Mouse (Mus musculus): ENCODE measurements around the gene Btrc.
"Not testable (repeated sequence)": the region's sequence is repeated elsewhere in the genome, so short reads cannot be mapped to it uniquely, and the experiment has no call there.

Btrc gene

DNA sequence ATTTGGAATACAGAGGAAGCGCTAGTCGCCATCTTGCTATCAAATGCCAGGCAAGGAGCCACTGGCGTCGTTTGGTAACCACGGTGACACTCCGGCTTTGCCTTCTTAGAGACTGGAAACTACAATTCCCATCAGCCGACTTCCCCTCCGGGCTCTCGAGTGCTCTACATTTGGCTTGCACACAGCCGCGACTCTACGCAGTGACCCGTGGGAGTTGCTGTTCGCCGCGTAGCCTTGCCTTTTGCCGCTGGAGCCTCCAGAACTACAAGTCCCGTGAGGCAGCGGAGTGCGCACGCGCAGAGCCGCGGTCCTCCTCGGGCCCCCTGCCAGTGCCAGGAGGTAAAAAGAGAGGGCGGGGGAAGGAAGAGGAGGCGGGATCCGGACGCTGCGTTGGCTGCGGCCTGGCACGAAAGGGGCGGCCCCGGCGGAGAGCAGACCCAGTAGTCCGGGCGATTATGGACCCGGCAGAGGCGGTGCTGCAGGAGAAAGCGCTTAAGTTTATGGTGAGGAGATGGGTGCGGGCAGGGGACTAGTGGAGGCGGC lies at the start of gene Btrc:
Btrc (plus strand) TSS at position 351 of the 543 bp plus-strand sequence.
- DNase-seq (ENCODE audit: low spot score in 2 of 2) = peak; percentile 99 to 100

GRCm38 (mm10) chr19:45317473-45317882 lies 46.1 kb upstream of the Btrc start:
- DNase-seq (ENCODE audit: low spot score in 2 of 2) = no peak

- no peak for DNase-seq (ENCODE audit: low spot score in 2 of 2)
Observed at GRCm38 (mm10) chr19:45321062-45321461, 42.5 kb upstream of the Btrc start.

DNA sequence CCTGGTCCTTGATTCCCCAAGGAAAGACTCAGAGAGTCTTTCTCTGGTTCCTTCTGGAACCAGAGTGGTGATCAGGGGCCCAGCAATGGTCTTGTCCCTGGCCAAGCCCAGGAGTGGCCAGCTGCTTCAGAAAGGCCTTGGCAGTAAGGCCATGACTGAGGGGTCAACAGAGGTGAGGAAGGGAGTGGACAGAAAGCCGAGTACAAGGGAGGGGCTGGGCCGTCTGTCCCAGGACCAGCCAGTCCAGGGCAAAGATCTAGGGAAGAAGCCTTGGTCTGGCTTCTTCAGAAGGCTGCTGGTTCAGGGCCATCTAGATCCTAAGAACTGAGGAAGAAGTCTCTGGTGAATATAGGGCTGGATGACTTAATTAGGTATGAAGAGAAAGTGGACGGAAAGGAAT lies 34.5 kb upstream of the Btrc start:
- no peak for DNase-seq (ENCODE audit: low spot score in 2 of 2)

DNA sequence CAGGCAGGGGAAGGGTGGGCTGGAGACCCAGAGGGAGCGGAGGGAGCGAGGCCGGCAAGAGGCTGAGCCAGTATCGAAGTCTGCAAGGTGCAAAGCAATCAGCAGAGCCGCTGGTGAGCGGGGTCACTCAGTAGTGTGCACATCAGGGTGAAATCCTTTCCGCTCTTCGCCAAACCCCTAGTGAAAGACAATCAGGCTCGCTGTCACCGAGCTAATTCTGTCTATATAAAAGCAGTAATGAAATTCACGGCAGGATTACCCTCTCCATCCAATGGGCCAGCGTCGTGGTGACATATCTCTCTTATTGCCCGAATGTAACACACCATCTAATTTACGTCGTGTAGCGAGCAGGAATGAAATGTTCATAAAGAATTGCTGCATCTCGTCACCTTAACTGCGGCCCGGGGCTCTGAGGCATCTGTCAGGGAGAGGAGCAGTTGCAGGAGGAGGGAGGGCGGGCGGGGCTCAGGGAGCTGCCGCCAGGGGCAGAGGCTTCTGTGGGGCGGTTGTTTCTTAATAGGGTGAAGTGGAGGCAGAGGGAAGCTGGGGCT lies 33.7 kb upstream of the Btrc start:
- no peak for DNase-seq (ENCODE audit: low spot score in 2 of 2)

GRCm38 (mm10) chr19:45336718-45337117 lies 26.8 kb upstream of the Btrc start:
- no peak for DNase-seq (ENCODE audit: low spot score in 2 of 2)

GRCm38 (mm10) chr19:45338182-45338581 lies 25.4 kb upstream of the Btrc start:
- DNase-seq (ENCODE audit: low spot score in 2 of 2) = no peak

GRCm38 (mm10) chr19:45343941-45344340 lies 19.6 kb upstream of the Btrc start:
- DNase-seq (ENCODE audit: low spot score in 2 of 2) = no peak

DNA sequence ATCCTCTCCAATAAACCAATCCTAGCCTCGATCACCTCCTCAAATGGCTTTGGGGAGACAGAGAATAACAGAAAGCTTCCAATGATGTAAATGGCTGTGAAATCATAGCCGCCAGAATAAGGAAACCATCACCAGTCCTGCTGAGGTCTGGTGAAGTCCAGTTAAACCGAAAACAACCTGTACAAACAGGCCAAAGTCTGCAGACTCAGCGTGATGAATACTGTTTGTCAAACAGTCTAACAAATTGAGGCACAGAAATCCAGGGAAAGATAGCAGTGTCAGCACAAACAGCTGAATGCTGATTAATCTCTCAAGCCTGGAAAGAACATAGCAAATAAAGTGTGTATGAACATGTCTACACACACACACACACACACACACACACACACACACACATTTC lies 15.3 kb upstream of the Btrc start:
- DNase-seq (ENCODE audit: low spot score in 2 of 2) = no peak

- no peak for DNase-seq (ENCODE audit: low spot score in 2 of 2)
Observed at GRCm38 (mm10) chr19:45350456-45350855, 13.1 kb upstream of the Btrc start.

- DNase-seq (ENCODE audit: low spot score in 2 of 2) = not testable (repeated sequence)
Observed at GRCm38 (mm10) chr19:45352706-45353105, 10.8 kb upstream of the Btrc start.

DNA sequence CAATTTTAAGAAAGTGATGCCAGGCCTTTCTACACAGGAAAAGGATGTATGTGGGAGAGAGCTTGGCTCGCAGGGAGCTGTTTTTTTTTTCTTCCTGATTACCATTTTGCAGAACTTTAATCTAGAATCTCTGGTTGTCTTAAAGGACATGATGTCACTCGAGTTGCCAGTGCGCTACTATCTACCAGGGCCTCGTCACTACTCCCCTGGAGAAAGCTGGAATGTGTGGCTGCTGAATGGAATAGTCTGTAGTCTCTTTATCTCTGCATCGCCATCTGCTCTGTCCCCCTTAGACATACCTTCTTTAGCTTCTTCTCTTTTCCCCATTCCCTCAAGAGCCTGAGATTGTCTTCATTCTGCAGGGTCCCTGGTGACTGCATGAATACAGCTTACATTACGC lies 7.9 kb upstream of the Btrc start:
- no peak for DNase-seq (ENCODE audit: low spot score in 2 of 2)

DNA sequence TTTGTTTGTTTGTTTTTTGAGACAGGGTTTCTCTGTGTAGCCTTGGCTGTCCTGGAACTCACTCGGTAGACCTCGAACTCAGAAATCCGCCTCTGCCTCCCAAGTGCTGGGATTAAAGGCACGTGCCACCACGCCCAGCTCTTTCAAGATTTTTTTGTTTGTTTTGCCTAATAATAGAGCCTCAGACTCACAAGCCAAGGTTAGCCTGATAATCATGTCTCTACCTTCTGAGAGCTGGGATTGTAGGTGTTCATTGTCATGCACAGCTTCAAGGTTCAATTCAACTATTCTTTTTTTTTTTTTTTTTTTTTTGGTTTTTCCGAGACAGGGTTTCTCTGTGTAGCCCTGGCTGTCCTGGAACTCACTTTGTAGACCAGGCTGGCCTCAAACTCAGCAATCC lies 6.7 kb upstream of the Btrc start:
- not testable (repeated sequence) for DNase-seq (ENCODE audit: low spot score in 2 of 2)

- no peak for DNase-seq (ENCODE audit: low spot score in 2 of 2)
Observed at GRCm38 (mm10) chr19:45360486-45360885, 3.0 kb upstream of the Btrc start.

DNA sequence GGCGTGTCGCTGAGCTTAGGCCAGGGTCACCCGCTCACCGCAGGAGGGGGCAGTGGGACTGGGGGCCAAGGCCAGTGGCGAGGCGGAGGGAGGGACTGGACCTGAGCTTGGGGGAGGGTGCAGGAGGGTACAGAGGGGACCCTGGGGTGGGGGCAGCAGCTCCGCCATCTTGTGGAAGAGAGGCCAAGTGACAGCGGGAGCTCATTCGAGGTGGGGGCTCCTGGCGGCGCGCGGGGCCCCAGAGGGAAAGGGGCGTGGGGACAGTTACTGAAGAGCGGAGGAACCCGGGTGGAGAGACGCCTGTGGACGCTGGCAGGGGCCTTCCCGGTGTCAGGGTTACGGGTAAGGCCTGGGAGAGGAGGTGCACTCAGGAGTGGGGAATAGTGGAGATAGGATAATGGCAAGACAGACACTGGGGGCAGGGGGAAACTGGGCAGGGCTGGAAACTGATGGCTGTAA lies 428 bp downstream of the Btrc start:
- DNase-seq (ENCODE audit: low spot score in 2 of 2) = peak in 1 of 2 experiments; percentile 63

DNA sequence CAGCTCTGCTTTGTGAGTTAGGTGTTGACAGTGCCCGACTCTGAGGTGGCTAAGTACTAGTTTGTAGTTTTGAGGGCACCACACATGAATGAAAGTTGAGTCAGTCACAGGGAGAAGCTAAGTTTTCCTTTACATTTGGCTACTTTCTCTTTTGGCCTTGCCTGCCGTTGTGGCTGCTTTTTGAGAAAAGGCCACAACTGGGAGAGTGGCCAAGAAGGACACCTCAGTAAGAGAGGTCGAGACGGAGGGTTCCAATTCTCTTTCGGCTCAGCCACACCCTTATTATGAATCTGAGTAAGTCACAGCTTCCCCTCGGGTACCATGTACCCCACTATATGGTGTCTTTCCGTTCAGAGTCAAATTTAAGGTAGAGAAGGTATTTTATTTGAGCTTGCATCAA lies 3.1 kb downstream of the Btrc start:
- DNase-seq (ENCODE audit: low spot score in 2 of 2) = no peak

- not testable (repeated sequence) for DNase-seq (ENCODE audit: low spot score in 2 of 2)
Observed at GRCm38 (mm10) chr19:45384815-45385214, 21.3 kb downstream of the Btrc start.

DNA sequence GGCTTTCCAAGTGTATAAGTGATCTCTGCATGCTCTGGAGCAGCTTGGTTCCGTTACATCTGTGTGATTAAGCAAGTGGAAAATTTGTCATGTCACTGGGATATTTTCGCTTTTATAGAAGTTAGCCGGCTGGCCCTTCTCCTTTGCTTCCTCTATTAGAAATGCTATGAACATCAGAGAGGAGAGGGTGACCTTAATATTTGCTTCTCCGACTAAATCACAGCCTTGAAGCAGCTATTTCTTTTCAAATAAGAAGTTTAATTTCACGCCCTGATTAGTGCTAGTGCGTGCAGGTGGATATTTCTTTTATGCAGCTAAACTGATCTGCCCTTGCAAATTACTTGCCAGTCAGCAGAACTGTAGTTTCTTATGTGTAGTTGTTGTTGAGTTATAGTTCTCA lies 25.0 kb downstream of the Btrc start:
- no peak for DNase-seq (ENCODE audit: low spot score in 2 of 2)

- DNase-seq (ENCODE audit: low spot score in 2 of 2) = no peak
Observed at GRCm38 (mm10) chr19:45394078-45394477, 30.5 kb downstream of the Btrc start.

GRCm38 (mm10) chr19:45411000-45411399 lies 47.5 kb downstream of the Btrc start:
- no peak for DNase-seq (ENCODE audit: low spot score in 2 of 2)

- no peak for DNase-seq (ENCODE audit: low spot score in 2 of 2)
Observed at GRCm38 (mm10) chr19:45412694-45413093, 49.2 kb downstream of the Btrc start.

- no peak for DNase-seq (ENCODE audit: low spot score in 2 of 2)
Observed at GRCm38 (mm10) chr19:45413966-45414365, 50.4 kb downstream of the Btrc start.

DNA sequence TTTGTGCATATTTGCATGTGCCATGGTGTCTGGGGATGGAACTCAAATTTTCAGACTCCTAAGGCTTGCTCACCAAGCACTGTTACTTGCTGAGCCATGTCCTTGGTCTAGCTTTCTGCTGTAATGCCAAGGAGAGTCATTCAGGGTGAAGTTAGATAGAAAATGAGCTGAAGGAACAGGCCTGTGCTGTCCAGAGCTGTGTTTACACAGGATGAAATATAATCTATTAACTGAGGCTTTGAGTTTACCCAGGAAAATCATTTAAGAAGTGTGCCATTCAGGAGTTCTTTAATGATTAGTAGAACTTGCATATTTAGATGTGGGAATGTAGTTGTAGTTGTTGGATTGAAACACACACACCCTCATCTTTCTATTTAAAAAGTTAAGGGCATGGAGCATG lies 54.1 kb downstream of the Btrc start:
- DNase-seq (ENCODE audit: low spot score in 2 of 2) = no peak

- no peak for DNase-seq (ENCODE audit: low spot score in 2 of 2)
Observed at GRCm38 (mm10) chr19:45422276-45422675, 58.7 kb downstream of the Btrc start.
